Mouse (Mus musculus) hematopoietic multipotent progenitor cell, adult 10-12 weeks (in vitro differentiated cells): ENCODE measurements around the gene Zscan22. TPM values are rescaled to one million over a fixed set of nuclear protein-coding genes. Genes with fewer than 3 reads are reported as not detected.

ENCODE experiments used
- polyA plus RNA-seq: library from polyadenylated mRNA; stranded (reverse); fragments of >175 nt; gene quantifications from 2 replicates; pipeline ENCODE4 v1.2.3, GENCODE M21; 2012; ENCODE audit warnings: low replicate concordance

Gene Zscan22
- 2.2 and 4.2 TPM in 2 replicates for polyA plus RNA-seq

GRCm38 (mm10) chr7:12897655-12898410, at the start of gene Zscan22:
Gene Zscan22 (plus strand): TSS chr7:12897815.

GRCm38 (mm10) chr7:12880911-12881660, 16.5 kb upstream of the Zscan22 start, which contains the start of gene Zfp128:
Gene Zfp128 (plus strand): TSS chr7:12881177.

GRCm38 (mm10) chr7:12921705-12922465, 24.3 kb downstream of the Zscan22 start, which contains the start of gene Rps5:
Gene Rps5 (plus strand): TSS chr7:12922290.

GRCm38 (mm10) chr7:12927191-12927680, 29.6 kb downstream of the Zscan22 start, which contains the start of gene Rnf225:
Gene Rnf225 (plus strand): TSS chr7:12927416.

Other genes with a start within 250 kb of the Zscan22 start
- not detected in 2 replicates for gene Vmn2r55, start 212.8 kb upstream of the Zscan22 start, polyA plus RNA-seq
- gene Vmn2r56, start 162.8 kb upstream of the Zscan22 start, polyA plus RNA-seq = not detected in 2 replicates
- gene Zscan18, start 94.2 kb upstream of the Zscan22 start, polyA plus RNA-seq = 0.33 and 1.6 TPM in 2 replicates
- 0.53 and 1.9 TPM in 2 replicates for gene Zfp329, start 79.0 kb upstream of the Zscan22 start, polyA plus RNA-seq
- 2.6 TPM in 2 replicates for gene Zfp110, start 63.1 kb upstream of the Zscan22 start, polyA plus RNA-seq
- 0.53 and 0.71 TPM in 2 replicates for gene Zfp128, start 16.6 kb upstream of the Zscan22 start, polyA plus RNA-seq
- 409 and 2,630 TPM in 2 replicates for gene Rps5, start 24.5 kb downstream of the Zscan22 start, polyA plus RNA-seq
- gene Rnf225, start 29.6 kb downstream of the Zscan22 start, polyA plus RNA-seq = 0.27 and 0.29 TPM in 2 replicates
- 5.9 and 17.5 TPM in 2 replicates for gene Zfp324, start 68.0 kb downstream of the Zscan22 start, polyA plus RNA-seq
- gene Zfp446, start 80.0 kb downstream of the Zscan22 start, polyA plus RNA-seq = 4.8 and 5.9 TPM in 2 replicates
- 0.16 TPM in 1 of 2 replicates, not detected in the other for gene Slc27a5, start 100.4 kb downstream of the Zscan22 start, polyA plus RNA-seq
- gene Trim28, start 101.3 kb downstream of the Zscan22 start, polyA plus RNA-seq = 66.9 and 109 TPM in 2 replicates
- gene Zbtb45, start 112.2 kb downstream of the Zscan22 start, polyA plus RNA-seq = 48.4 and 91.4 TPM in 2 replicates
- 60.7 and 267 TPM in 2 replicates for gene Chmp2a, start 137.0 kb downstream of the Zscan22 start, polyA plus RNA-seq
- 85.1 and 106 TPM in 2 replicates for gene Ube2m, start 140.5 kb downstream of the Zscan22 start, polyA plus RNA-seq
- 0.93 and 2.4 TPM in 2 replicates for gene Mzf1, start 156.9 kb downstream of the Zscan22 start, polyA plus RNA-seq
- not detected in 2 replicates for gene Vmn1r85, start 197.4 kb downstream of the Zscan22 start, polyA plus RNA-seq
- not detected in 2 replicates for gene Vmn1r86, start 222.1 kb downstream of the Zscan22 start, polyA plus RNA-seq
- not detected in 2 replicates for gene Vmn1r87, start 242.3 kb downstream of the Zscan22 start, polyA plus RNA-seq